Mouse (Mus musculus): Measurements from ENCODE around the gene Use1. TPM values are rescaled to one million over a fixed set of nuclear protein-coding genes. Genes with fewer than 3 reads are reported as not detected.

The Use1 gene
- polyA plus RNA-seq, 1 experiment from 2014 or later, result 79.5 TPM

- Histone ChIP-seq H3K27me3 (ENCODE audit: insufficient read depth, poor library complexity, severe bottlenecking) (no peaks in the 10 kb centered on the region), H3K27ac (peak within 1 kb of the TSS; percentile 98), H3K4me3 (peak within 1 kb of the TSS; percentile 86), H3K36me3 (peaks cover 28% of the 10 kb centered on the region), H3K4me1 (peaks cover 50% of the 10 kb centered on the region), H3K9me3 (no peaks in the 10 kb centered on the region)
- WGBS, result 7% methylated on average over 72 of the region's 89 CpGs
- peak; percentile 82 for DNase-seq (ENCODE audit: low spot score)
Measured at GRCm38 (mm10) chr8:71381421-71381970, 14.8 kb downstream of the Use1 start, which contains the start of gene Nr2f6. TSS of gene Nr2f6 (minus strand) at chr8:71381960.

- Histone ChIP-seq H3K9me3 (no peaks in the 10 kb centered on the region), H3K4me1 (peaks cover 44% of the 10 kb centered on the region)
- 6% methylated on average over 57 of the region's 80 CpGs for WGBS
Measured at GRCm38 (mm10) chr8:71381971-71382961, 15.6 kb downstream of the Use1 start.

GRCm38 (mm10) chr8:71383396-71383795, 16.7 kb downstream of the Use1 start:
- no peak for DNase-seq (ENCODE audit: low spot score)
- Histone ChIP-seq H3K36me3 (peaks cover 10% of the 10 kb centered on the region), H3K27me3 (ENCODE audit: insufficient read depth, poor library complexity, severe bottlenecking) (no peaks in the 10 kb centered on the region), H3K9me3 (no peaks in the 10 kb centered on the region), H3K4me1 (peaks cover 42% of the 10 kb centered on the region), H3K4me3 (no peak overlapping the region), H3K27ac (peak overlapping the region; percentile 98)
- WGBS, result 30% methylated on average over 12 of the region's 12 CpGs

More at GRCm38 (mm10) chr8:71381971-71382961, 15.6 kb downstream of the Use1 start:
- DNase-seq (ENCODE audit: low spot score), result peak; percentile 93
- peak overlapping the region; percentile 86 for H3K4me3 ChIP-seq
- no peaks in the 10 kb centered on the region for H3K27me3 ChIP-seq (ENCODE audit: insufficient read depth, poor library complexity, severe bottlenecking)
- H3K27ac ChIP-seq, result peak overlapping the region; percentile 98
- H3K36me3 ChIP-seq, result peaks cover 22% of the 10 kb centered on the region

- peaks cover 6% of the 10 kb centered on the region for H3K36me3 ChIP-seq
- peaks cover 37% of the 10 kb centered on the region for H3K4me1 ChIP-seq
- peak overlapping the region; percentile 98; the same call in 1 of the 2 replicates for H3K27ac ChIP-seq
- H3K4me3 ChIP-seq, result no peak overlapping the region
- no peak for DNase-seq (ENCODE audit: low spot score)
- WGBS, result 64% methylated on average over 3 of the region's 3 CpGs
- no peaks in the 10 kb centered on the region for H3K27me3 ChIP-seq (ENCODE audit: insufficient read depth, poor library complexity, severe bottlenecking)
- H3K9me3 ChIP-seq, result no peaks in the 10 kb centered on the region
Measured at GRCm38 (mm10) chr8:71383860-71384259, 17.2 kb downstream of the Use1 start.

- no peak for DNase-seq (ENCODE audit: low spot score)
- H3K27me3 ChIP-seq (ENCODE audit: insufficient read depth, poor library complexity, severe bottlenecking), result no peaks in the 10 kb centered on the region
- H3K27ac ChIP-seq, result peak overlapping the region; percentile 37; the same call in 1 of the 2 replicates
- no peaks in the 10 kb centered on the region for H3K9me3 ChIP-seq
- WGBS, result 67% methylated on average over 12 of the region's 12 CpGs
- no peak overlapping the region for H3K4me3 ChIP-seq
- no peaks in the 10 kb centered on the region for H3K36me3 ChIP-seq
- H3K4me1 ChIP-seq, result peaks cover 22% of the 10 kb centered on the region
Measured at GRCm38 (mm10) chr8:71385212-71385835, 18.7 kb downstream of the Use1 start.

GRCm38 (mm10) chr8:71388267-71388666, 21.6 kb downstream of the Use1 start:
- DNase-seq (ENCODE audit: low spot score), result no peak
- H3K4me1 ChIP-seq, result peaks cover 16% of the 10 kb centered on the region
- 47% methylated on average over 1 of the region's 1 CpGs for WGBS
- no peaks in the 10 kb centered on the region for H3K9me3 ChIP-seq
- no peak overlapping the region for H3K4me3 ChIP-seq
- H3K27ac ChIP-seq, result no peak overlapping the region
- H3K27me3 ChIP-seq (ENCODE audit: insufficient read depth, poor library complexity, severe bottlenecking), result no peaks in the 10 kb centered on the region
- no peaks in the 10 kb centered on the region for H3K36me3 ChIP-seq

GRCm38 (mm10) chr8:71391696-71392095, 25.0 kb downstream of the Use1 start:
- H3K27me3 ChIP-seq (ENCODE audit: insufficient read depth, poor library complexity, severe bottlenecking), result peaks cover 5% of the 10 kb centered on the region; the same call in 1 of the 2 replicates
- no peak overlapping the region for H3K27ac ChIP-seq
- 82% methylated on average over 2 of the region's 2 CpGs for WGBS

GRCm38 (mm10) chr8:71392391-71392790, 25.7 kb downstream of the Use1 start:
- Histone ChIP-seq H3K4me1 (peaks cover 27% of the 10 kb centered on the region), H3K27me3 (ENCODE audit: insufficient read depth, poor library complexity, severe bottlenecking) (peaks cover 5% of the 10 kb centered on the region; the same call in 1 of the 2 replicates), H3K9me3 (no peaks in the 10 kb centered on the region), H3K36me3 (no peaks in the 10 kb centered on the region), H3K4me3 (no peak overlapping the region), H3K27ac (no peak overlapping the region)
- 74% methylated on average over 5 of the region's 5 CpGs for WGBS
- no peak for DNase-seq (ENCODE audit: low spot score)

More at GRCm38 (mm10) chr8:71391696-71392095, 25.0 kb downstream of the Use1 start:
- no peaks in the 10 kb centered on the region for H3K9me3 ChIP-seq
- no peaks in the 10 kb centered on the region for H3K36me3 ChIP-seq
- no peak overlapping the region for H3K4me3 ChIP-seq
- H3K4me1 ChIP-seq, result peaks cover 22% of the 10 kb centered on the region
- DNase-seq (ENCODE audit: low spot score), result no peak

- WGBS, result 14% methylated on average over 3 of the region's 3 CpGs
- H3K9me3 ChIP-seq, result no peaks in the 10 kb centered on the region
- peaks cover 32% of the 10 kb centered on the region for H3K4me1 ChIP-seq
- DNase-seq (ENCODE audit: low spot score), result no peak
- no peaks in the 10 kb centered on the region for H3K36me3 ChIP-seq
- H3K27me3 ChIP-seq (ENCODE audit: insufficient read depth, poor library complexity, severe bottlenecking), result peaks cover 5% of the 10 kb centered on the region; the same call in 1 of the 2 replicates
- H3K4me3 ChIP-seq, result peak overlapping the region; percentile 31
- H3K27ac ChIP-seq, result no peak overlapping the region
Measured at GRCm38 (mm10) chr8:71392871-71393270, 26.2 kb downstream of the Use1 start.

GRCm38 (mm10) chr8:71394481-71394880, 27.8 kb downstream of the Use1 start:
- no peak for DNase-seq (ENCODE audit: low spot score)
- 71% methylated on average over 7 of the region's 7 CpGs for WGBS
- Histone ChIP-seq H3K36me3 (peaks cover 12% of the 10 kb centered on the region), H3K4me3 (no peak overlapping the region), H3K4me1 (peaks cover 32% of the 10 kb centered on the region), H3K27ac (peak overlapping the region; percentile 85; the same call in 1 of the 2 replicates), H3K27me3 (ENCODE audit: insufficient read depth, poor library complexity, severe bottlenecking) (peaks cover 5% of the 10 kb centered on the region; the same call in 1 of the 2 replicates), H3K9me3 (no peaks in the 10 kb centered on the region)

GRCm38 (mm10) chr8:71395071-71395470, 28.4 kb downstream of the Use1 start:
- Histone ChIP-seq H3K4me3 (no peak overlapping the region), H3K9me3 (no peaks in the 10 kb centered on the region), H3K27me3 (ENCODE audit: insufficient read depth, poor library complexity, severe bottlenecking) (peaks cover 5% of the 10 kb centered on the region; the same call in 1 of the 2 replicates), H3K36me3 (peaks cover 17% of the 10 kb centered on the region), H3K4me1 (peaks cover 32% of the 10 kb centered on the region), H3K27ac (peak overlapping the region; percentile 85; the same call in 1 of the 2 replicates)
- DNase-seq (ENCODE audit: low spot score), result no peak
- WGBS, result 78% methylated on average over 10 of the region's 10 CpGs

GRCm38 (mm10) chr8:71395629-71396028, 29.0 kb downstream of the Use1 start, which contains the start of gene Ushbp1:
TSS of gene Ushbp1 (minus strand) at chr8:71395802.
- Histone ChIP-seq H3K4me3 (peak within 1 kb of the TSS; percentile 81), H3K36me3 (peaks cover 21% of the 10 kb centered on the region), H3K9me3 (no peaks in the 10 kb centered on the region), H3K4me1 (peaks cover 32% of the 10 kb centered on the region), H3K27ac (peak within 1 kb of the TSS; percentile 85), H3K27me3 (ENCODE audit: insufficient read depth, poor library complexity, severe bottlenecking) (peaks cover 5% of the 10 kb centered on the region; the same call in 1 of the 2 replicates)
- DNase-seq (ENCODE audit: low spot score), result no peak
- 66% methylated on average over 9 of the region's 9 CpGs for WGBS
